Mouse (Mus musculus) heart, adult 2 months (tissue): ENCODE measurements around the gene Fkbpl.

Experiments used
- CTCF ChIP-seq: fragments of 200-600 bp; IDR thresholded peaks from 2 replicates; pipeline ENCODE4 v1.8.1; 2022; ENCODE audit warnings: antibody characterized with exemption, mild to moderate bottlenecking, moderate library complexity
- POLR2A ChIP-seq: fragments of 200-500 bp; IDR thresholded peaks from 2 replicates; pipeline ENCODE4 v1.6.1; 2011; ENCODE audit warnings: mild to moderate bottlenecking, low read depth, low read length, control low read depth; ENCODE audit not compliant: insufficient read depth

DNA sequence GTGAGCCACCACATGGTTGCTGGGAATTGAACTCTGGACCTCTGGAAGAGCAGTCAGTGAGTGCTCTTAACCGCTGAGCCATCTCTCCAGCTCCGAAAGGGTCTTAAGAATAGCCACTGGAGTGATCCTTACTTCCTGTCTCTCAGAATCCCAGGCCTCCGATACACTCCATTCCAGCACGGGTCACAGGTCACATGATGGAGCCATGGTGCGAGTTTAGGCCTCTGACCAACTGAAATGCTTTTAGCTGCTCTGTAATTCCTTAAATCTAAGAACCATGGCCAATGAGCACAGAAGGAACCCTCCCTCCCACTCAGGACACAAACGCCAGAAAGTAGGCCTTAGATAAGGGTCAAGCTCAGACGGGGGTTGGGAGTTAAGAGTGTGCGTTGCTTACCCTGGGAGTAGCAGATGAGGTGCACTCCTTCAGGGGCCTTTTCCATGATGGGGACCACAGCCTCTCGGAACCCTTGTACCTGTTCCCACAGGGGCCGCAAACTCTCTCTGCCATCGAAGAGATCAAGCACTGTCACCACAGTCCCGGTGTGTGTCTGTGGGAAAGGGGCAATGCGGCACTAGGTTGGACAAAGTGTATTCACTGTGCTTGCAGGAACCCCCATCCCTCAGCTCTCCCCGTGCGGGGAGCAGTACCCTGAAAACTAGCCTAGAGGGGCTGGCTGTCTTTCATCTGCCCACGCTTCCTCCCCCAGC, 18.3 kb upstream of the Fkbpl start:
- TF ChIP-seq CTCF = no peak
- no peak for TF ChIP-seq POLR2A
